Mouse (Mus musculus): ENCODE measurements around the gene Hipk4.
A peak's percentile ranks its signal among the peaks of the same experiment; 100 is the strongest.

Hipk4 gene

DNA sequence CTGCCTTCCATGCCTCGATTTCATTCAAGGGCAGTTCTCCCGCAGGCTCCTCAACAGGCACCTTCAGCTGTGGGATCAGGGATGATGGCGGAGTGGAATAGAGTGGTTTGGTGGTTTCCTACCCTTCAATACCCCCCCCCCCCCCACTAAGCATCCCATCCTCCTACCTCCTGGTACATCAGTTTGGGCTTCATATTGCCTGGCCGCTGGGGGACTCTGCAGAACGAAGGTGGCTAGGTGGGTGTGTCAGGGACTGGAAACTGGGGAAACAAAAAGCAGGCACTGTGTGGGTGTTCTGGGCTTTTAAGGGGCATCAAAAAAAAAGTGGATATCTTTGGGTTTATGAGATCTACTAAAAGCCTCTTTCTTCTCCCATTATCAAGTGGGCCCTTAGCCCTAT is 18.9 kb downstream of the Hipk4 start:
- DNase-seq, result no peak

DNA sequence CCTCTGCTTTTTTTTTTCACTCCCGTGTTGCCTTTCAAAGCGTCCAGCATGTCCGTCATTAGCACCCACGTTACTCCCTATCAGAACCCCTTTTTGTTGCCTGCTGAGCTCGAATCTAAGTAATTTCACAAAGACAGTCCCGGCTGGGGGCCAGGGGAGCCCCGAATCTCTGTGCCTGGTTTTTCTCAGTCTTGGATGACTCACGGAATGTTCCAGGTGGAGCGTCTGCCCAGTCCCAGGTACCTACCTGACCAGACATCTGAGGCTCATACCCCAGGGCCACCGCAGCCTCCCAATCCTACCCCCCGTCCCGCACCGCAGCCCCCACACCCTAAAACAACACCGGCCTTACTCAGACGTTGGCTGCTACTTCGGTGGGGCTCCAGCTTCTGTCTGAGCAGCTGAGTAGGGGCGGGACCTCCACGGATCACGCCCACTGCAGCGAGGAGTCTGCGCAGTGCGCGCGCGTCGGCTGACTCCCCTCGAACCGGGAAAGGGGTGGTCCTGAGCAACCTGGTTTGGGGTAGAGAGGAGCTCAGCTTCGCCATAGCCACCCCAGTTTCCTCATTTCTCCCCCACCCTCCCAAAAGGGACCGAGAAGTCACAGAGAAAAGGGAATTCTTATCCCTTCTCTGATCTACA is 19.4 kb downstream of the Hipk4 start:
- peak; percentile 93 for DNase-seq

DNA sequence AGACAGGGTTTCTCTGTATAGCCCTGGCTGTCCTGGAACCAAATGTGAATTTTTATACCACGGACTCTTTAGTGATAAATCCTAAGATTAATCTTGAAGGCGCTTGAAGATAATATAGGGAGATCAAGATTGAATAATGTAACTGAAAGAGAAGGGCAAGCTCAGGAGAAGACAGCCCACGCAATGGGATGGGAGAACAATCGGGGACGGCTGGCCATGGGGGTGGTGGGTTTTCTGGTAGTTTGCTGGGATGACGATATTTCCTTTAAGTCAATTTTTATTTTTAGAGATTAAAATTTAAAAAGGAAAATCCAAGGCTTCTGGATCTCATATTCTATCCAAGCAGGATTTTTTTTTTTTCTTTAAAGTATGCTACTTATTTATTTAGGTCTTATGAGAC is 20.0 kb downstream of the Hipk4 start:
- no peak for DNase-seq

DNA sequence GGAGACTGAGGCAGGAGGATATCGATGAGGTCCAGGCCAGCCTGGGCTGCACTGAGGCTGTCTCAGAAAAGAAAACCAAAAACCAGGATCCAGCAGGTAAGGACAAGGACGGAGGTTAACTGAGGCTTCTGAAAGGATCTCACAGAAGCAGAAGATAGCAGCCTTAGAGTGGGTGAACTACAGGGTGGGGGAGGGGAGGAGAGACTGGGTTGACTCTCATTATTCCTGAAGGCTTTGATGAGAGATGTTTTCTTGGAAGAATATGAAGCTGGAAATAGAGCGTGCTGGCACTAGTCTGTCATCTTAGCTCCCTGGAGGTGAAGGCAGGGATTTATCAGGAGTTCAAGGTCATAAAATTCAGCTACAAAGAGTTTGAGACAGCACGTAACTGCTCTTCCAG is 20.8 kb downstream of the Hipk4 start:
- DNase-seq, result no peak

DNA sequence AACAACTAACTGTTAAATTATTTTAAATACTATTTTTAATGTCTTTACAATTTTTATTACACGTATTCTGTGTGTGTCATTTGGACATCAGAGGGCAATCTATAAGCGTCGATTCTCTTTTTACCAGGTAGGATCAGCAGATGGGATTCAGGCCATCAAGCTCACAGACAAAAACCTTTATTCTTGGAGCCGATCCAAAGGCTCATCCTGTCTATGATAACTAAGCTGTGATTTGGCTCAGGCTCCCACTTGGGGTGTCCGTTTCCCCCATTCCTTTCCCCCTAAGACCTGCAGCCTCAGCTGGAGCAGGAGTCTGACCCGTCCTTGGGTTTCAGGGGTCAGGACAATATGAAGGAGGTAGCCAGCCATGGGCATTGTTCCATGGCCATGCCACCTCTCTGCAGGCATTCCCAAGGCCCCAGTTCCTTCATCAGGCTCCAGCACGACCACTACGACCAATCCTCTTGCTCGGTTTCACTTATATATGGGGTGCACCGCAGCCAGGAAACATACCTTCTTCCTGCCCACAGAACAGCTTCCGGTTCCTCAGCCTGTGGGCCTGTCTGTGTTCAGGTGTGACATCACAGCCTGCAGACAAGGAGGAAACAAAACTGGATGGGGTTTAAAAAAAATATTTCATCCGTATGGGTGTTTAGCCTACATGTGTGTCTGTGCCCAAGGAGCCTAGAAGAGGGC is 21.8 kb downstream of the Hipk4 start:
- no peak for DNase-seq

DNA sequence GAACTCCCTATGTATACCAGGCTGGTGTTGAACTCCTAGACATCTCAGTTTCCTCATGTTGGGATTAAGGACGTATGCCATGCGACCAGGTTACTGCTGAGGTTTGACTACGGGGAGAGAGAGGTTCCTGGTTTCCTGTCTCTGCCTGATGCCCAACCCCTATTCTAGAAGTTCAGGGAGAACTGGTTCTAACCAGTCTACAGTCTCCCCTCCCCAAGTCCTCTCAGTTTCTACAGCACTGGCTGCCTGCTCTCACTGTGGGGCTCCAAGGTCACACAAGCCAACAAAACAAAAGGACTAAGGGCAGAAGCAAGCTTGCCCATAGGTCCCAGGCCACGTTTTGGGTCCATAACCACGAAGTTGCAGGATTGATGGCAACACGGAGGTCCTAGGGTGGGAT is 26.5 kb downstream of the Hipk4 start:
- DNase-seq, result no peak

DNA sequence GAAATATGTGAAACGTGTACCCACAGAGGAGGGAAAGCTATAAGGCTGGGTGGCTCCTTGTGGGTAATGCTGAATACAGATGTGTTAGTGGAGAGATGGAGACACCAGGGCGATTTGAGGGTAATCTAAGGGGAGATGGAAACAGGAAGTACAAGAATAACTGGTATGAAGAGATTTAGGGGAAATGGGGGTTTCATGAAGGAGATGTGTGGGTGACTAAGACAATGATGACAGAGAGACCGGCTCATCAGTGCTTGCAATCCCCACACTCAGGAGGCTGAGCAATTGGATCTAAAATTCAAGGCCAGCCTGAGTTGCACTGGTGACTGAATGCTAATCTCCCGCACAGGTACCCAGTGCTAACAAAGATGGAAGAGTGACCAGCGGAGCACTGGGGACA is 29.0 kb downstream of the Hipk4 start:
- no peak for DNase-seq

DNA sequence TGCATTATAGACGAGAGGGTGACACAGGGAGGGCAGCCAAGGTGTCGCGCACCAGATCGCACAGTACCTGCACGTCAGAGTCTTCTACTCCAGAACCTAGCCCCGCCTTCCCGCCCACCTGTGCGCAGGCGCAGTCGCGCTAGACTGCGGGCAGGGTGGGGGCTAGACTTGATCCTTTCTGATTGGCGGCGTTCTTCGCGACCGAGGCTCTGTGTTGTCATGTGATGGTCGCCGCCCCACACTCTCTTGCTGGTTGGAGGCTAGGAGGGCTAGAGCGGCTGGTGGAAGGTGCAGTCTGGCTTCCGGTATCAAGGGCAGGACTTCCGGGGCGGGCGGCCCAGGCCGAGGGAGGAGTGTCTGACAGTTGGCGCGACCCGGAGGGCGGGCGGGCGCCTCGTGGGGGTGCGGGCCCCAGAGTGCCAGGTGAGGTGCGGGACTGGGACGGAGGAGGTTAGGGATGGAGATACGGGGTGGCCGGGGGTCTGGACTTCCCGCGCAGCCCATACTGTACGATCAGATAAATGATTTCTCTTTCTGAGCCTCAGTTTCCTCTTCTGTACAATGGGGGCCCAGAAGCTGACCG is 30.0 kb downstream of the Hipk4 start, which contains the start of the genes Pld3 and 2310022A10Rik:
Pld3 (minus strand) TSS at position 288 of the 583 bp plus-strand sequence.
2310022A10Rik (plus strand) TSS at position 303 of the 583 bp plus-strand sequence.
- peak; percentile 95 for DNase-seq

DNA sequence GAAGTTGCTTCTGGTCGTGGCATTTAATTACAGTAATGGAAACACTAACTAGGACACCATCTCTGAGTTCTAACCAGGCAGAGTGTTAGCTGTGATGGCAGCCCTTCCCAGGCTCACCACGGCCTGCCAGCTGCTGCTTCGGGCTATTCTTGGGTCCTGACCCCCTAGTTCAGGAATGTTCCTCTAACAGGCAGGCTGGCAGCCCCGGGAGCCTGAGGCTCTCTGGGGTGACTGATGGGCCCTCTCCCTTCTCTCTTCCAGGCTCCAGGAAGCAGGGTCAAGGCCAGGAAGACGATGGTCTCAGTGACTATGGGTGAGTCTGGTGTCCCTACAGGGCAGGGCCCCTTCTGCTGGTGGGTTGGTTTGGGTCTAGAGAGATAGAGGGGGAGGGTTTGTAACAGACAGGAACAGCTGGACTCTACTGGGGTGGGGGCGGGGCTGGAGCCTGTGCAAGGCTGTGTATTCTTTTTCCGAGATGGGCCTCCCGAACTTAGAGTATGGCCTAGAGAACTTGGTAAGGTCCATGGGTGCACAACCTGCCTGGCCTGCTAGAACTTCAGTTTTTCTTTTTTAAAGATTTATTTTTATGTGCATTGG is 37.3 kb downstream of the Hipk4 start:
- no peak for DNase-seq

DNA sequence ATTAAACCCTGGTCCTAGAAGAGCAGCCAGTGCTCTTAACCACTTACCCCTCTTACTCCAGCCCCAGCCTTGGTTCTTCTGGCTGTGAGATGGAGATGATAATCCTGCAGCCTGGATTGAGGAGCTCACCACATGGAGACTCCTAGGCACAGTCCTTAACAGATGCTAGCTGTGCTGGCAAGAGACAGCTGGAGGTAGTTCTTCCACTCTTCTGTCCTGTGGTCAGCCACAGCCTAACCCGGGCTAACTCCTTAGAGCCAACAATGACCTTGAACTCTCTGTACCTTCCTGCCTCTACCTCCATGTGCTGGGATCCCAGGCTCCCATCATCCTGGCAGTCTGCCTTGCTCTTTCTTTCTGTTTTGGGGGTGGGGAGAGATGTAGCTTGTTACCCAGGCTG is 37.9 kb downstream of the Hipk4 start:
- DNase-seq, result no peak

DNA sequence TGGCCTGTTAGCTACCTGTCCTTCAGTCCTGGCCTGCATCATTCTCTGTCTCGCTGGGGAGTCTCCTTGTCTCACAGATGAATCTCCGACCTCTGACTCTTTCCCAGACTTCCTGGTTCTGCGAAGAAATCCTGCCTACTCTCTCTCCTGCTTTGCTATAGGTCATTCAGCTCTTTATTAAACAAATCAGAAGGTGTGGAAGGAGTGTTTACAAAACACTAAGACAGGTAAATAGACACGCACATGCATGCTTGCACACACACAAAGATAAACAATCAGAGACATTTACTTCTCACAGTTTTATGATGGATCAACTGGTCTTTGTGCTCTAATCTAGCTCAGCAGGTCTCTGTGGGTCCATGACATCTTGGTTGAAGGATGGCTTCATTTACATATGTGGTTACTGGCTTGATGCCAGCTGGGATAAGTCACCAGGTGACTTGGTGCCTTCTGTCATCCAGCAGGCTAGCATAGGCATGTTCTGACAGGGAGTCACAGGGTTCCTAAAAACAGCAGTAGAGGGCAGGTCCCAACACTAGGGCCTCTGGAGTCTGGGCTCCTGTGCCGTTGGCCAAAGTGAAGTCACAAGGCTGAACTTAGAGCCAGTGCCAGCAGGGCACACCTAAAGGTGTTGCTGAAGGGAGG is 46.6 kb downstream of the Hipk4 start:
- DNase-seq, result no peak

DNA sequence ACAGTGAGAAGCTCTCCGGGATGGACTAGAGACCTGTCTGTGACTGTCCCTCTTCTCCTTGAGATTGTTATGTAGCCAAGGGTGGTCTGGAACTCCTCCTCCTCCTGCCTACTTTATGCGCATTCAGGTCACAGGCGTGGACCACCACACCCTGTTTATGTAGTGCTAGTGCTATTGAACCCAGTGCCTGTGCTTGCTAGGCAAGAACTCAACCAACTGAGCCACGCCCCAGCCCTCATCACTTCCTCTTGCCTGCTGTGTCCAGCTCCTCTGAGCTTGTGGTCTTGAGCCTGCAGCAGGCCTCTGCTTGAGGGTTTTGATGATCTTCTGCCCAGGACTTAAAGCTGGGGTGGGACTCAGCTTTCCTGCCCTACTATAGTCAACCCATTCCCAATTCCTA is 49.1 kb downstream of the Hipk4 start:
- DNase-seq, result no peak

DNA sequence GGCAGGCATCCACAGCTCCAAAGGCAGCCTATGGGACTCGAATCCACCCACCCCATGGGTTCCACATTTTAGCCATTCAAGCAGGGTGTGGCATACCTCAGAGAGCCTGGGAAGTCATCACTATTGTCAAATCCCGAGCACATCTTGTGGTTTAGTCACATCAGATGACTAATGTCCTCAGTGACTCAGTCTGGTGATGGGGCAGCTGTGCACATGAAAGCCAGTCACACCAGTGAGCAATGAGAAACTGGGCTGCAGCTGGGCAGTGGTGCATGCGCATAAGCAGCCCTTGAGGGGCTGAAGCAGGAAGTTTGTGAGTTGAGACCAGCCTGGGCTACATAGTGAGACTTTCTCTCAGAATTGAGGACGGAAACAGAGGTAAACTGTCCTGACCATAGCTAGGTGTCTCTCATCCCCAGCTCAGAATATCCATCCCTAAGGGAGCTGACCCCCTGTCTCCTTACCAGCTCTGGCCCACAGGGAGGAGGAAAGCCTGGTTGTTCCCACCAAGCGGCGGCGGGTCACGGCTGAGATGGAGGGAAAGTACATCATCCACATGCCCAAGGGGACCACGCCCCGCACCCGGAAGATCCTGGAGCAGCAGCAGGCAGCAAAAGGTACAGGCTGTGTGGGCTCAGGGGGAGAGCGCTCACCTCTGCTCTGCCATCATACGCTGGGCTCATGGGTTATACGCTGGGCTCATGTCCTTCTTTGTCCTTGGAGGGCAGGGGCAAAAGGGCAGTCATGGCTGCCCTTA is 51.2 kb downstream of the Hipk4 start:
- no peak for DNase-seq

DNA sequence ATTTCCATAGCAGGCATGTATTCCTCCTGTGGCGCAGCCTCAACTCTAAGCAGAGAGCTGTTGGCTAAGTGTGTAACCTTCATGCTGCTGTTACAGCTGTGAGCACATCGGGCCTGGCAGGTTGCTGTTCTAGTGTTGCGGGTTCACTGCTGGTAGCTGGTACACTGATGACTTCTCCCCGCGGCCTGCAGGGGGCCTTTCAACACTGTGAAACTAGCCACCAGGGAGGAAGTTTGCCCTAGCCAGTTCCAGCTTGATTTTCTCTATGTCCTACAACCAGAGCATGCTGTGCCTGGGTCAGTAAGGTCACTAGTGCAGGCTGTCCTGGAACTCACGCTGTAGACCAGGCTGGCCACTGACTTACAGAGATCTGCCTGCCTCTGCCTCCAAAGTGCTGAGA is 53.8 kb downstream of the Hipk4 start:
- peak; percentile 34 for DNase-seq

DNA sequence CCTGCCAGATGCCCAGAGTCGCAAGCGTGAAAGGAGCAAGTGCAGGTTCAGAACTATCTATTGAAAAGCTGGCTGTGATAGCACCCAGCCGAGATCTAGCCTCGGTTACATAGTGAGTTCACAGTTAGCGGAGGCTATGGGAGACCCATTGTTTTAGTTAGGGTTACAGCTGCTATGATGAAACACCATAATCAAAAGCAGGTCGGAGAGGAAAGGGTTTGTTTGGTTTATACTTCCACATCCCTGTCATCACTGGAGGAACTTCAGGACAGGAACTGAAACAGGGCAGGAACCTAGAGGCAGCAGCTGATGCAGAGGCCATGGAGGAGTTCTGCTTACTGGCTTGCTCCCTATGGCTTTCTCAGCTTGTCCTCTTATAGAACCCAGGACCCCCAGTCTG is 54.5 kb downstream of the Hipk4 start:
- DNase-seq, result no peak

DNA sequence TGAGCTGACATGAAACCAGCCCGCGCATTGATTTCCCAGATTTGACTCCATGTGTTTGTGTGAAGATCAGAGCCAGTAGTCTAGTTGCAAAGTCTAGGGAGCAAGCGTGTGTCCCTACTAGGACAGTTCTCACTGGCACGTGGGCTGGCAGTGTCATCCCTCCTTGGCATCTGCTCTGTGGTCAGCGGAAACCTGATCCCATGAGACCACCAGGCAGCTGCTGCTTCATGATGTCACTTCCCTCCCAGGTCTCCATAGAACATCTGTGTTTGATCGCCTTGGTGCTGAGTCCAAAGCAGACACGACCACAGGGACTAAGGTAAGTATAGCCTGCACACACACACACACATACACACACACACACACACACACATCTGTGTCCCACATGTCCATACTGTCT is 55.4 kb downstream of the Hipk4 start:
- DNase-seq, result no peak

DNA sequence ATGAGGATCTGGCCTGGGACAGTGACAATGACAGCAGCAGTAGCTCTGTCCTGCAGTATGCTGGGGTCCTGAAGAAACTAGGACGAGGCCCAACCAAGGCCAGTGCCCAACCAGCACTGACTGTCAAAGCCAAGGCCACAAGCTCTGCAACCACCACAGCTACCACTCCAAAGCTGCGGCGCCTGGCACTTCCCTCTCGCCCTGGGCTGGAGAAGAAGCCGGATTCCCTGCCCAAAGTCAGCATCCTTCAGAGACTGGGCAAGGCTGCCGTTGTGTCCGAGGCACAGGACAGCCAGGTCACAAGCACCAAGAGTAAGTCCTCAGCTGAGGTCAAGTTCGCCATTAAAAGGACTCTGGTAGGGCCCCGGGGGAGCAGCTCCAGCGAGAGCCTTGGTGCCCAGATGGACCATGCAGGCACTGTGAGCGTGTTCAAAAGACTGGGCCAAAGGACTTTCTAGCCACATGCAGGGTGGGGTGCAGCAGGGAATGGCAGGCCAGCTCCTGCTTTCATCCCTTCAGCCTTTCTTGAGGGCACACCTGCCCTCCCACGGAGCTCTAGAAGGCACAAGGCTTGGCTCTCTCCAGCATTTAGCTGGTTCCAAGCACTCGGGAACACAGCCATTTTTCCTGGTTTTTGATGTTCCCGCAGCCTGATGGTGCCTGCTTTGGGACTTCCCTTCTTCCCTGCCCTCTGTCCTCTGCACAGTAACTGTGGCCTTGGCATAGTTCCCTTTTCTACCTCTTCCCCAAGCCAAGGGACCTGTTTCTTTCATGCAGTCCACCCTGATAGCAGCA is 57.5 kb downstream of the Hipk4 start:
- DNase-seq, result no peak

All from embryo, embryonic 11 days (tissue).